Mouse (Mus musculus) kidney, postnatal 4 days (tissue): ENCODE measurements at regions not wholly inside any gene's neighbourhood (a gene's known extent, or its start where the extent isn't known, plus 50 kb on each side); places are given as distances from the start of the nearest gene placed in this dataset.
"Not testable (repeated sequence)": the region's sequence is repeated elsewhere in the genome, so short reads cannot be mapped to it uniquely, and the experiment has no call there.

Experiments
- DNase-seq, 2 experiments: peaks; one replicate each; pipeline ENCODE4 v3.0.0; 2021; ENCODE audit warnings: mixed read lengths in 2 of 2

DNA sequence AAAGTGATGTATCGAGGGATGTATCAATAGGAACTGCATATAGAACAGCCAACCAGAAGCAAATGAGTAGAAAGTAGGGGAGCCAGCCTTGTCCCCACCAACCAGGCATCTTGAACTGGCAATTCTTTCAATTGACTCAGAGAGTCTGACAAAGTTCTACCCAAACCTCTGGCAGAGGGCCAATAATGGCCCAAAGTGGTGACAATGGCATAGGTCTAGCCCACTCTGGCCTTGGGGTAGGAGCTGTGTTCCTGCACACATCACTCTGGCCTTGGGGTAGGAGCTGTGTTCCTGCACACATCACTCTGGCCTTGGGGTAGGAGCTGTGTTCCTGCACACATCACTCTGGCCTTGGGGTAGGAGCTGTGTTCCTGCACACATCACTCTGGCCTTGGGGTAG, 373.5 kb downstream of the Tcerg1l start:
- not testable (repeated sequence) for DNase-seq

DNA sequence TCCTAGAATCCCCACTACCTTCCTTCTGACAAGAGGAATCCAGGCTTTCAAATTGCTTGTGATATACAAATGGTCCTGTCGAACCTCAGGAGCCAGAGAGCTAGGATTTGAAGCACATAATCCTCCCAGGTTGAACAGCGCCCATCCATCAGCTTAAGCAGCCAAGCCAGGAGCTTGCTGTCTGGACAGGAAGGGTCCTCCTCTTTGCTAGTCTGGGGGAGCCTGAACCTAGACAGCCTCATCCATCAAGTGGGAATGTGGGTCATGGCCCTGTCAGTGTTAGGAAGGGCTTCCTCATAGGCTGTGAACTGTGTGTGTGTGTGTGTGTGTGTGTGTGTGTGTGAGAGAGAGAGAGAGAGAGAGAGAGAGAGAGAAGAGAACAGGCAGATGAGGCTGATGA, 345.8 kb downstream of the Tcerg1l start:
- no peak for DNase-seq

DNA sequence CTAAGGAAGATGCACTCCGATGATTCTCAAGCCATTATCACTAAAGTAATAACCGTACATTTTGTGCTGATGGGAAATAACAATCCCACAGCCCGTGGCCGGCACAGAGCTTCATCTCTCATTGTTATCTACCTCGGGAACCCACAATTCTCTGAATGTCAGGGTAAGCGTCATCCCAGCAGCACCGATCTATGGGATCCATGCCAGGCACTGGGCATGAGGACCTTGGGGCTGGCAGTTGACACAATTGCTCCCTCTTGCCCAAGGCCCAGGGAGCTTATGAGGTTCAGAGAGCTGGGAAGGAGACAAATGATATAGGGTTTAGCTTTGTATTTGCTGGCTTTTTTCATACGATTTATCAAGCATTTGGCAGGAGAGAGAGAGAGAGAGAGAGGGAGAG, 342.8 kb downstream of the Tcerg1l start:
- DNase-seq, result no peak

DNA sequence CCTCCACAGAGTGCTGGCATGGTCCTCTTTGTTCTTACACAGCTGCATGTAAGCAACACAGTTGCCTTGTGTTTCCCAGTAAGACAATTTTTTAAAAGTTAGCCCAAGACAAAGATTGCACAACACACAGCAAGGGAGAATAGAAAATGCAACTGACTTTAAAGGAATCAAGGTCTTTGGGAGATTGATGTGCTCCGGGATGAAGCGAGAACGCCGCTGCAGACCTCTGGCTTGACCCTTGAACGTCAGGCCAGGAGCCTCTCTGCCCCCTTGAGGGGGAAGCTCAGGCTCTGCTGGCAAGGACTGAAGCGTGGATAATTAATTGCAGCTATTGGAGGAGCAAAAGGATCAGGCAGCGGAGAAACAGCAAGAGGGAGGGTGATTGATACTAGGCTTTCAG, 336.4 kb downstream of the Tcerg1l start:
- DNase-seq, result peak in 1 of 2 experiments; percentile 5

DNA sequence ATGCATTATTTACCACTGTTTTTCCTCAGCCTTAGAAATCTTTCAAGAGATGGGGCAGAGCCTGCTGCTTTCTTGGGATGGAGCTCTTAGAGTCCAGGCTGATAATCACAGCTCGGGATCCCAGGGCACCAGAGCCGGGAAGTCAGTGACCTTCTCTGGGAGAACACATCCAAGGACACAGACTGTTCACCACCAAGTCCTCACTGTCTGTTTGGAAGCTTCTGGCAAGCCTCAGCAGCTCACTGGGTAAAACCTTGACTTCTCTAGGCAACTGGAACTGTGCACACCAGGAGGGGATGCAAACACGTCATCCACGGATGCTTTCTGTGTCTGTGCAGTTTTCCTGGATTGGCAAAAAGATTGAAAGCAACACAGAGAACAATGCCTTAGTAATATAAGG, 330.6 kb downstream of the Tcerg1l start:
- DNase-seq, result no peak

DNA sequence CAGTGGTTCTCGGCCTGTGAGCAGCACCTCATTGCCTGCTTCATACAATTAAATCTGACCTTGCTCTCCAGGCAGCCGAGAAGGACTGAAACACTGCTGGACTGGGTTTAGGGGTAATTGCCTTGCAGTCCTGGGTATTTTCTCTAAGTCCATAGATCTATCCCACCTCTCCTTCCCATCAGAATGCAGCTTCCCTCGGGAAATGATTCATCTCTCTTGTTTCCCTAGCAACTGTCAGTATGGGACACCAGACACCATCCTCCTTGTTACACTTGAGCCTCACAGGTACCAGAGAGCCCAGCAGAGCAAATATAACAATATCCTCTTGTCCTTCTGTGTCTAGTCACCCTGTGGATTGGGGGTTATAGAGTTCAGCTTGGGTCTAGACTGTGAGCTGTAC, 322.3 kb downstream of the Tcerg1l start:
- DNase-seq, result no peak

DNA sequence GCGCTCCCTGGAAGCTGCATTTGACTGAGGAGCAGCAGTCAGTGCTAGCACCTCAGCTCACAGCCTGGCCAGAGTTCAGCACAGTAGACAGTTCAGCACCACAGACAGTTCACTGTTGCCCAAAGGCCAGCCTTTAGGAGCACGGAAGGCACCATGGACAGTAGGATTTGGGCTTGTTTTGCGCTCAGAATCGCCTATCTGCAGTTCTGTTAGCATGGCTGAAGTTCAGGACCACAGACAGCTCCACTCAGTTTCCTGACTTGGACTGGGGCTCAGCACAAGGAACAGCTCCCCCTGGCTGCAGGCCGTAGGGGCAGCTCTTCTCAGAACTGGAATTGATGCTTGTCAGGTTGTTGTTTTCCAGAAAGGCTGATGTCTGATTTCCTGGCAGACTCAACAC, 313.6 kb downstream of the Tcerg1l start:
- DNase-seq, result peak; percentile 97

DNA sequence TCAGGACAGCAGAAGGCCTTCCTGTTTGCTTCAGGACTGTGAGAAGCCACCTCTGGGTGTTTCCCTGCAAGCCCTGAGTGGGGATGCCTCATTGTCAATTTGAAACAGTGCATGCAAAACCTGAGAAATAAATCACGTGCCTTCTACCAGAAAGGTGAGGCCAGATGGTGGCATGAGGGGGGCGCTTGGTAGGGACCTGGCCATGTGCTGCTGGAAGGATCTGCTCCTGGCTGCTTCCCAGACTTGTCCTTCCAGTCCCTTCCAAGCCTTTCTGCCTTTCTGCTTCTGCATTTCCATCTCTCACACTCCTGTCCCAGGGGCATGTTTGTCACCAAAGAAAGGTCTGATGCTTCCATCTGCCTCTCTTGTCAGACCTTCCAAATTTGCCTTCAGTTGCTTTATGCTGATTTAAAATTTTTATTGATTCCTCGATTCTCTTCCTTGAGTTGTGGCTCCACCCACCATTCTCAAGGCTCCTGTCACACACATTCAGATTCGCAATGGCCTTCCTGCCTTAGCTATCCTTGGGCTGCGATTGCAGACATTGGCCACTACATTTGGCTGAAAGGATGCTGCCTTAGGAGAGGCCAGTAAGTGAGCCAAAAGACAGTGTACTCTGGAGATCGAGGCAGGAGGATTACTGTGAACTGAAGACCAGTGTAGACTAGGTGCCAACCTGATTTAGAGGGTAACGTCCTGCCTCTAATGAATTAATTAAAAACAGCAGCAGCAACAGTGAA, 289.9 kb downstream of the Tcerg1l start:
- DNase-seq, result no peak

DNA sequence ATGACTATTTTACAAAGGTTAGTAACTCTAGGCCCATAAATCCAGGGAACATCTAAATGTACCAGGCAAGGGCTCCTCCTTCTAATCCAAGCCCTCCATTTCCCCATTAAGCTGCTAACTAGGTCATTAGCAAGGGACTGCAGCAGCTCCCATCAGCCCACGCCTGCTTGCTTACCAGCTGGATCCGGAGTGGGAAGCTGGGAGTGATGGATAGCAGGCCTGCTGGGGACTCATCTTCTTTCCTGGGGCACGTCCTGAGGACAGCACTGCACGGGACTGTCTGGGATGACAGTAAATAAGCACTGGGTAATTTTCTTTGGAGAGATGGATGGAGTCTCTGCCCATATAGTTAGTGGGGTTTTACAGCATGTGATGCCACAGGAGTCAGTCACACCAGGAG, 276.0 kb downstream of the Tcerg1l start:
- DNase-seq, result peak; percentile 8 to 33

DNA sequence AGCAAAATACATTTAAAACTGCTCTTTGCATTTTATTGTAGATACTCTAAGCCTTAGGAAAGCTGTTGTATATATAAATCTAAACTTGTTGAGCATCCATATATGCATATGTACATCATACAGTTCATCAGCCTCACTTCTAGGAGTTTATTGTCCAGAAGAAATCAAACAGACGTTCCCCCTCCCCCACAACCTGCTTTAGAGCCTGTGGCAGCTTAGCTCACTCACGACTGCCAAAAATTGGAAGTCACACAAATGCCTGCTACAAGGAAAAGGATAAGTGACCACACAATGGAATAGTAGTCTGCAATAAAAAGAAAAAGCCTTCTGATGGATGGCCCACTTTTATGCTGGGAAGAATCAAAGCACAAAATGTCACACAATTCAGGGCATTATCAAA, 267.8 kb downstream of the Tcerg1l start:
- no peak for DNase-seq

DNA sequence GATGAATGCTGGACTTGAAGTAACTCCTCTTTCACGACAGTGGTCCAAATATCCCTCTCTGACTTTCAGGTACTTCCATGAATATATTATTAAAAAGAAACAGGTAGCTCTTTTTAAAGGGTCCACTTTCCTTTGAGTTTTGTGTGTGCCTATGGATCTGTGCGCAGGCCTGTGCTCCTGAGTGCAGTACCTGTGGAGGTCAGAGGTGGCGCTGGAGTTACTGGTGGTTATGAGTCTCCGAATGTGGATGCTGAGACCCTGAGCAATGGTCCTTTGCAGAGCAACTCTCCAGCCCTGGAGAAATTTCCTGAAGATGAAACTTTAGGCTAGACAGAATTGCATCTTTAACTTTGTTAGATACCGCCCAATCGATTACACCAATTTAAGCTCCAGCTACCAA, 264.1 kb downstream of the Tcerg1l start:
- DNase-seq, result no peak

DNA sequence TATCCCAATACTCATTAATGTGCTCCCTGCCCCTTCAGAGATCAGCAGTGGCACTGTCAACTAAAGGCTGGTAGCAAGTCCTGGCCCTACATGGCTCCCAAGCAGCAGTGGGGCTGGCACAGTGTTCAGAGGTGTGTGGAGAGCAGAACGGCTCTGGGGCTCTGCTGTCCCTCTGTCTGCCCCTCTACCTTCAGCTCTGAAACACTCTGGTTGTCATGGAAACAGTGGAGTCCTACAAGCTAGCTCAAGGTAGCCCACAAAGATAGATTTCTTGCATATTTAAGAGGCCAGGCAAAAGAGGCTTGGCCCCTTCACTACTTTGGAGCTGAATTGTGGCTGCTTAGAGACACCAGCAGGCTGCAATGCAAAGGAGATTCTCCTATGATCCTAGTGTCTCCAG, 259.6 kb downstream of the Tcerg1l start:
- DNase-seq, result no peak

DNA sequence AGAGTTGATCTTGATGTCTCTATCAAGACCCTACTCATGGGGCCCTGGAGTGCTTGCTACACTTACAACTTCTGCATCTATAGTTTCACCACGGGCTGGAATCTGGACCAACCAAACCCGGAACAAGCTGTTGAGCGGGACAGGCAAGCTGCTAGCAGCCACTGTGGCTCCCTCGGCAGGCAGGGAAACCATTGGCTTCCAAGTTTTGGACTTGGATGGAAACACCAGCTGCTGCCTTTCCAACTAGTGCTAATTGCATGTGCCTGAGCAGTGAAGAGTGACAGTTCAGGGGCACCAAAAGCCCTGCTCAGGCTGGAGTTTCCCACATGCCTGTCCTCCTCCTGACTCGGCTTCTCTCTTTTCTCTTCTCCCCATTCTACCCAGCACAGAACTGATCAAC, 257.8 kb downstream of the Tcerg1l start:
- no peak for DNase-seq

DNA sequence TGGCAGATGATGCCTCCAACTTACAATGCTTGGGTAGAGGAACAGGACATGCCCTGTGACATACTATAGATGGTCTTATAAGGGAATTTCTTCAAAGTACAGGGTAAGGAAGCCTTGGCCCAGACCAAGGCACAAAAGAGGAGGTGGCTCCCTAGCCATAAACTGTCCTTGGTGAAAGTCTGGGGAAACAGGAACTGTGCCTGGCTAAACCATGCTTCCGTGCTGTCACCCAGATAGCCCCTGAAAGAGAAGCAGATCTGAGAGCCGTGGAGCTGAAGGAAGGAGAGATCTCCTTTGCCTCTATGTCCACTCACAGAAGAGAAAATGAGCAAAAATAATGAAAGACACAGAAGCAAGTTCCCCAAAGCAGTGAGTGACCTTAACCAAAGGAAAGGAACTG, 248.0 kb downstream of the Tcerg1l start:
- no peak for DNase-seq

DNA sequence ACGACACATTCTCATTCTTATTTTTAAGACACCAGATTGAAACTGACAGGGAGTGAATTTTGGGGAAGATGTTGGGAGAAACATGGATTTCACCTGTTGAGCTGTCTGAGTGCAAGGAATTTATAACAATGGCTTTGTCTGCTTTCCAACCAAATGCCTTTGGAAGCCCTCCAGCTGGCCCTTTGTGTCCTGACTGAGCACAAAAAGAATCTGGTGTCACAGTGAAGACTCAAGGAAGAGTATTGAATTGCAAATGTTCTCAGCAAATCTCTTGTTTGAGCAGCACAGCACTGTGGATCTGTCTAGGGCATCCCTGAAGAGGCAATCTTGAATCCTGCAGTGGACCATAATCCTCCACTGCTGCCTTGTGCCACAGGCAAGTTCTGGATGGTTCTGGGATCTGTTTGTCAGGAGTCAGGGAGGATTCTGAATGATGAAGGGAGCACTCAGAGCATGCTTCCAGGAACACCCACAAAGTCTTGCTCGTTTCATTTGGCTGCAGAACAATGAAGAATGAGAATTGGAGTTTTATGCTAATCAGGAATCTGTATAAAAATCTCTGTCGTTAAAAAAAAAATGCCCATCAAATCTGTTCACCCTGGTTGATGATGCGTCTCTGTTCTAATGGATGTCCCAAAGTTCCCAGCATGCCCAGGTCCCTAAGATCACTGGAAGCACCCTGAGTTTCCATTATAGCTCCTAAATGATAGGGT, 243.9 kb downstream of the Tcerg1l start:
- DNase-seq, result peak; percentile 3 to 11
